9 mouse cellular contexts compared by ENCODE assay signal in the genomic region with DNA sequence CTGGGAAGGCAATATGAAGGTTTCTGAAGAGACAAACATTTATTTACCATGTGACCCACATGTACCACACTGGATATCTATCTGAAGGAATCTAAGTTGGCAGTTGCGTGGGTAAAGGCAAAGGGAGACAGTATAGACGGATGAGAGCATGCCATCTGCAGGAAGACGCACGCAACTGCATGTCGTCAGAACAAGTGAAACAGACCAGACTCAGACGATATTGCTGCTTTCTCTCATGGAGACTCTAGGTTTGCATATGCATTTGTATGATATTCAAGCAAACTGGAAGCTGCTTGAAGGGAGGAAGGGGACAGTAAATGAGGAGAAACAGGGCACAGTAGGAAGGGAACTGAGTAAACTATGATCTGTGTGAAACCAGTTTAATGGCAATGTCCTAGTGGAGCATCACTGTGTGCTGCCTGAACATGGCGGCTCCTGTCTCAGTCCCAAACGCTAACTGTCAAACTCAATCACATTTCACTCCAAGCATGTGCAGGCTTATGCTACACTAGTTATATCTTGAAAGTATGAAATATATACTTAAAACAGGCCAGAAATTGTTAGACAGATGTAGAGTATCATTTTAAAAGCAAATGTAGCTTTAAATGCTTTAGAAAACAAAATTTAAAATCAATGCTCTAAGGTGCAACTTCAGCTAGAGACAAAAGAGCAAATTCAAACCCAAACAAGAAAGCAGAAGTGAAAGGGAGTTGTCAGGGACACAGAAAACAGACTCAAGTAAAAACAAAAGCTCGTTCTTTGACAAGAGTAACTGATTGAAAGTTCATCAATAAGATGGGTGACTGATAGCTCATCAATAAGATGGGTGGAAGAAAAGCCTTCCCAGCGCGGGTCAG. TPM values are rescaled to one million over a fixed set of nuclear protein-coding genes. Genes with fewer than 3 reads are reported as not detected.
DNase-seq lines count a peak whose midpoint lies in the region; ATAC-seq and TF ChIP-seq lines count a peak whose summit lies in the region.
"Had no signal": no experiment of that assay in that cellular context is flagged by ENCODE, and none has a peak within 500 bp of the region (broad histone marks: within the 10 kb centered on the region; RNA-seq: fewer than 3 reads in every experiment).

No protein-coding gene starts in this region.

- H3K27me3 ChIP-seq in cerebellum, adult 2 months (ENCODE audit: control insufficient read depth, insufficient read depth, low read length) = no peaks in the 10 kb centered on the region
- H3K27me3 ChIP-seq in embryonic facial prominence, embryonic 14.5 days (replicated peaks; ENCODE audit: control insufficient read depth, insufficient read depth, low read length) = no peaks in the 10 kb centered on the region
- H3K27me3 ChIP-seq: heart, embryonic 13.5 days had no signal

- no peak overlapping the region for H3K4me2 ChIP-seq in embryonic facial prominence, embryonic 14.5 days (ENCODE audit: low read depth, low read length)
- H3K4me2 ChIP-seq: heart, embryonic 13.5 days had no signal

- ATAC-seq in embryonic facial prominence, embryonic 14.5 days (ENCODE audit: low read depth) = no peak
- ATAC-seq in cerebellum, adult (ENCODE audit: insufficient number of reproducible peaks, low FRiP score, low TSS enrichment) = no peak

- H3K4me3 ChIP-seq in cerebellum, adult 2 months (replicated peaks; ENCODE audit: insufficient read depth, low read depth, low read length) = no peak overlapping the region
- H3K4me3 ChIP-seq in layer of hippocampus, adult 2 months = no peak overlapping the region
- no peak overlapping the region for H3K4me3 ChIP-seq in embryonic facial prominence, embryonic 14.5 days (ENCODE audit: low read depth, low read length)
- H3K4me3 ChIP-seq in macrophage (ENCODE audit: inconsistent target) = no peak overlapping the region
- H3K4me3 ChIP-seq: heart, embryonic 13.5 days had no signal

- H3K36me3 ChIP-seq in embryonic facial prominence, embryonic 14.5 days (ENCODE audit: control insufficient read depth, insufficient read depth, low read length) = peaks cover 11% of the 10 kb centered on the region
- H3K36me3 ChIP-seq in macrophage (ENCODE audit: inconsistent target) = no peaks in the 10 kb centered on the region

- no peak overlapping the region for H3K9ac ChIP-seq in embryonic facial prominence, embryonic 14.5 days (ENCODE audit: low read depth, low read length)
- H3K9ac ChIP-seq: heart, embryonic 13.5 days had no signal

- no peak overlapping the region for H3K27ac ChIP-seq in cerebellum, adult 2 months (ENCODE audit: insufficient read depth, low read length)
- H3K27ac ChIP-seq in layer of hippocampus, adult 2 months = no peak overlapping the region
- H3K27ac ChIP-seq in embryonic facial prominence, embryonic 14.5 days (replicated peaks; ENCODE audit: low read depth, low read length) = no peak overlapping the region
- H3K27ac ChIP-seq in macrophage = 0 out of 2 replicates have a peak overlapping the region, but pooled peaks have one; percentile 28
- H3K27ac ChIP-seq: heart, embryonic 13.5 days had no signal

- H3K4me1 ChIP-seq in cerebellum, adult 2 months (ENCODE audit: control insufficient read depth, insufficient read depth, low read length) = no peaks in the 10 kb centered on the region
- H3K4me1 ChIP-seq in embryonic facial prominence, embryonic 14.5 days (ENCODE audit: control insufficient read depth, insufficient read depth, low read length) = no peaks in the 10 kb centered on the region

- H3K79me2 ChIP-seq in macrophage (ENCODE audit: inconsistent target) = no peaks in the 10 kb centered on the region

- peak; percentile 47; the same call in 1 of the 2 replicates for TF ChIP-seq CTCF in cerebellum, adult 2 months (IDR thresholded peaks at IDR 0.05; ENCODE audit: borderline replicate concordance, insufficient read depth, low read depth, low read length)
- TF ChIP-seq CTCF in layer of hippocampus, adult 2 months (conservative IDR thresholded peaks at IDR 0.05) = peak; percentile 81

- DNase-seq in cerebellum, adult 2 months = no peak
- DNase-seq in cerebellum, adult 9-10 months = no peak
- DNase-seq in layer of hippocampus, adult 2 months (ENCODE audit: low spot score in 2 of 2) = peak; percentile 9 to 18
- no peak for DNase-seq in layer of hippocampus, adult 8-10 months (ENCODE audit: low spot score in 2 of 2)
- peak; percentile 11 for DNase-seq in embryonic facial prominence, embryonic 14.5 days (ENCODE audit: low spot score)
- DNase-seq in MN1 (ENCODE audit: low spot score) = no peak

- no peaks in the 10 kb centered on the region for H3K9me3 ChIP-seq in embryonic facial prominence, embryonic 14.5 days (ENCODE audit: control insufficient read depth, low read length)
- H3K9me3 ChIP-seq: heart, embryonic 13.5 days had no signal

- WGBS in cerebellum, adult 2 months = 64% methylated on average over 11 of the region's 11 CpGs
- 66% methylated on average over 11 of the region's 11 CpGs for WGBS in embryonic facial prominence, embryonic 14.5 days
- WGBS in macrophage (ENCODE audit: missing documents) = 36% methylated on average over 11 of the region's 11 CpGs

- no peak for TF ChIP-seq POLR2A in cerebellum, adult 2 months (IDR thresholded peaks at IDR 0.05; ENCODE audit: borderline replicate concordance, insufficient read depth, low read length)

RNA-seq across cellular contexts. Expression of gene Tex9, which starts 24.2 kb away (rescaled TPM):
- 14.0 and 16.6 TPM in 2 replicates for polyA plus RNA-seq in cerebellum, adult 2 months (2012; rRNA removed)
- total RNA-seq in layer of hippocampus, adult 2 months (2021) = 1 to 10 TPM; 6.5 to 7.3 TPM
- total RNA-seq in layer of hippocampus, adult 8-10 months (2022) = 10 to 100 TPM in 2 of 4 experiments, 1 to 10 TPM in 2; 6.8 to 13.8 (median 10.4) TPM
- polyA plus RNA-seq in embryonic facial prominence, embryonic 14.5 days (2014; fragmentation: Nextera tagmentation; extraction: Ambion mirVana) = 22.1 and 24.6 TPM in 2 replicates
- 10 to 100 TPM in 16 of 26 experiments, 1 to 10 TPM in 9, under 1 TPM in 1; 0.87 to 26.5 (median 12.6) TPM for total RNA-seq in macrophage (2018; cell fraction: chromatin; rRNA removed)
- total RNA-seq in macrophage (2018; cell fraction: cytosol; rRNA removed) = 1 to 10 TPM in 15 of 26 experiments, under 1 TPM in 11; 0.19 to 3.1 (median 1.1) TPM
- 10 to 100 TPM in 2 of 26 experiments, 1 to 10 TPM in 24; 1.1 to 13.3 (median 5.5) TPM for total RNA-seq in macrophage (2018; cell fraction: nucleus; rRNA removed)
- polyA plus RNA-seq in macrophage (2018) = 1.00 to 1.4 TPM (median 1.1 TPM) in 3 replicates

RNA-seq across cellular contexts. Expression of gene Mns1, which starts 30.0 kb away (rescaled TPM):
- 1.4 and 2.2 TPM in 2 replicates for polyA plus RNA-seq in cerebellum, adult 2 months (2012; rRNA removed)
- total RNA-seq in layer of hippocampus, adult 2 months (2021) = 1 to 10 TPM; 1.2 to 2.4 TPM
- total RNA-seq in layer of hippocampus, adult 8-10 months (2022) = 1 to 10 TPM; 1.1 to 2.0 (median 1.6) TPM
- 22.7 and 24.3 TPM in 2 replicates for polyA plus RNA-seq in embryonic facial prominence, embryonic 14.5 days (2014; fragmentation: Nextera tagmentation; extraction: Ambion mirVana)
- 1 to 10 TPM in 3 of 26 experiments, under 1 TPM in 11, not detected in 12; 0.15 to 3.8 (median 0.50) TPM for total RNA-seq in macrophage (2018; cell fraction: chromatin; rRNA removed)
- total RNA-seq in macrophage (2018; cell fraction: cytosol; rRNA removed) = 1 to 10 TPM in 1 of 26 experiments, under 1 TPM in 25; 0.10 to 1.0 (median 0.39) TPM
- total RNA-seq in macrophage (2018; cell fraction: nucleus; rRNA removed) = 1 to 10 TPM in 1 of 26 experiments, under 1 TPM in 13, not detected in 12; 0.06 to 1.6 (median 0.21) TPM
- 2.2 to 2.7 TPM in 2 of 3 replicates, not detected in the other for polyA plus RNA-seq in macrophage (2018)

Comparison
In these comparisons a context has a peak if more than half of its experiments do, and no peak if none do; other contexts are left out.
1. DNase-seq: peak in layer of hippocampus, adult 2 months (2 of 2) and embryonic facial prominence, embryonic 14.5 days (single experiment); none in cerebellum, adult 2 months (0 of 2), cerebellum, adult 9-10 months (single experiment), layer of hippocampus, adult 8-10 months (0 of 2) and MN1 (single experiment).